Mouse (Mus musculus): Measurements from ENCODE around the gene Nrp2. TPM values are rescaled to one million over a fixed set of nuclear protein-coding genes. Genes with fewer than 3 reads are reported as not detected.

The Nrp2 gene
- polyA plus RNA-seq, 1 experiment from 2014 or later: 11.2 TPM

- H3K4me3 ChIP-seq (ENCODE audit: low read length): no peak overlapping the region
- ATAC-seq (ENCODE audit: low FRiP score, low TSS enrichment): peak; percentile 89
- no peak overlapping the region for H3K9ac ChIP-seq (replicated peaks; ENCODE audit: low read length)
- H3K4me2 ChIP-seq (replicated peaks; ENCODE audit: low read depth, low read length): no peak overlapping the region
- H3K36me3 ChIP-seq (ENCODE audit: insufficient read depth, low read length): no peaks in the 10 kb centered on the region
- peaks cover 17% of the 10 kb centered on the region; the same call in 1 of the 2 replicates for H3K4me1 ChIP-seq (ENCODE audit: insufficient read depth, low read length)
- no peaks in the 10 kb centered on the region for H3K9me3 ChIP-seq (ENCODE audit: low read length)
- no peaks in the 10 kb centered on the region for H3K27me3 ChIP-seq (ENCODE audit: insufficient read depth, low read length)
- WGBS: 25% methylated on average over 10 of the region's 10 CpGs
- peak overlapping the region; percentile 67 for H3K27ac ChIP-seq (ENCODE audit: low read length)
These were observed 118.7 kb downstream of the Nrp2 start for GRCm38 (mm10) chr1:62821509-62822398.

GRCm38 (mm10) chr1:62823549-62824195, 120.6 kb downstream of the Nrp2 start:
- peaks cover 22% of the 10 kb centered on the region; the same call in 1 of the 2 replicates for H3K4me1 ChIP-seq (ENCODE audit: insufficient read depth, low read length)
- H3K4me3 ChIP-seq (ENCODE audit: low read length): no peak overlapping the region
- WGBS: 67% methylated on average over 6 of the region's 6 CpGs
- H3K27ac ChIP-seq (ENCODE audit: low read length): no peak overlapping the region
- H3K27me3 ChIP-seq (ENCODE audit: insufficient read depth, low read length): no peaks in the 10 kb centered on the region
- ATAC-seq (ENCODE audit: low FRiP score, low TSS enrichment): no peak
- no peaks in the 10 kb centered on the region for H3K36me3 ChIP-seq (ENCODE audit: insufficient read depth, low read length)
- no peak overlapping the region for H3K9ac ChIP-seq (replicated peaks; ENCODE audit: low read length)
- no peak overlapping the region for H3K4me2 ChIP-seq (replicated peaks; ENCODE audit: low read depth, low read length)
- no peaks in the 10 kb centered on the region for H3K9me3 ChIP-seq (ENCODE audit: low read length)

GRCm38 (mm10) chr1:62825822-62826765, 123.0 kb downstream of the Nrp2 start:
- Histone ChIP-seq H3K4me2 (replicated peaks; ENCODE audit: low read depth, low read length) (no peak overlapping the region), H3K27me3 (ENCODE audit: insufficient read depth, low read length) (no peaks in the 10 kb centered on the region), H3K9ac (replicated peaks; ENCODE audit: low read length) (no peak overlapping the region), H3K4me1 (ENCODE audit: insufficient read depth, low read length) (peaks cover 24% of the 10 kb centered on the region), H3K36me3 (ENCODE audit: insufficient read depth, low read length) (no peaks in the 10 kb centered on the region), H3K27ac (ENCODE audit: low read length) (no peak overlapping the region), H3K4me3 (ENCODE audit: low read length) (no peak overlapping the region), H3K9me3 (ENCODE audit: low read length) (no peaks in the 10 kb centered on the region)
- 79% methylated on average over 17 of the region's 17 CpGs for WGBS
- ATAC-seq (ENCODE audit: low FRiP score, low TSS enrichment): no peak

GRCm38 (mm10) chr1:62827316-62827715, 124.2 kb downstream of the Nrp2 start:
- peak overlapping the region; percentile 61; the same call in 1 of the 2 replicates for H3K27ac ChIP-seq (ENCODE audit: low read length)
- peak; percentile 55; the same call in 1 of the 2 replicates for ATAC-seq (ENCODE audit: low FRiP score, low TSS enrichment)
- no peaks in the 10 kb centered on the region for H3K27me3 ChIP-seq (ENCODE audit: insufficient read depth, low read length)
- H3K4me2 ChIP-seq (replicated peaks; ENCODE audit: low read depth, low read length): no peak overlapping the region
- no peaks in the 10 kb centered on the region for H3K36me3 ChIP-seq (ENCODE audit: insufficient read depth, low read length)
- 58% methylated on average over 10 of the region's 10 CpGs for WGBS
- H3K9ac ChIP-seq (replicated peaks; ENCODE audit: low read length): no peak overlapping the region
- no peaks in the 10 kb centered on the region for H3K9me3 ChIP-seq (ENCODE audit: low read length)
- no peak overlapping the region for H3K4me3 ChIP-seq (ENCODE audit: low read length)
- H3K4me1 ChIP-seq (ENCODE audit: insufficient read depth, low read length): peaks cover 14% of the 10 kb centered on the region

- Histone ChIP-seq H3K9ac (replicated peaks; ENCODE audit: low read length) (no peak overlapping the region), H3K27ac (ENCODE audit: low read length) (peak overlapping the region; percentile 61; the same call in 1 of the 2 replicates), H3K27me3 (ENCODE audit: insufficient read depth, low read length) (no peaks in the 10 kb centered on the region), H3K4me3 (ENCODE audit: low read length) (no peak overlapping the region), H3K36me3 (ENCODE audit: insufficient read depth, low read length) (no peaks in the 10 kb centered on the region), H3K4me1 (ENCODE audit: insufficient read depth, low read length) (peaks cover 8% of the 10 kb centered on the region), H3K9me3 (ENCODE audit: low read length) (no peaks in the 10 kb centered on the region), H3K4me2 (replicated peaks; ENCODE audit: low read depth, low read length) (no peak overlapping the region)
- 37% methylated on average over 4 of the region's 4 CpGs for WGBS
- ATAC-seq (ENCODE audit: low FRiP score, low TSS enrichment): no peak
These were observed 125.1 kb downstream of the Nrp2 start for GRCm38 (mm10) chr1:62828156-62828555.

GRCm38 (mm10) chr1:62829690-62830417, 126.8 kb downstream of the Nrp2 start:
- Histone ChIP-seq H3K4me3 (ENCODE audit: low read length) (no peak overlapping the region), H3K9ac (replicated peaks; ENCODE audit: low read length) (no peak overlapping the region), H3K4me1 (ENCODE audit: insufficient read depth, low read length) (peaks cover 7% of the 10 kb centered on the region), H3K9me3 (ENCODE audit: low read length) (peaks cover 4% of the 10 kb centered on the region; the same call in 1 of the 2 replicates), H3K27me3 (ENCODE audit: insufficient read depth, low read length) (no peaks in the 10 kb centered on the region), H3K27ac (ENCODE audit: low read length) (no peak overlapping the region), H3K36me3 (ENCODE audit: insufficient read depth, low read length) (no peaks in the 10 kb centered on the region), H3K4me2 (replicated peaks; ENCODE audit: low read depth, low read length) (no peak overlapping the region)
- ATAC-seq (ENCODE audit: low FRiP score, low TSS enrichment): peak; percentile 49; the same call in 1 of the 2 replicates
- 68% methylated on average over 4 of the region's 4 CpGs for WGBS

- 52% methylated on average over 7 of the region's 7 CpGs for WGBS
- Histone ChIP-seq H3K4me3 (ENCODE audit: low read length) (no peak overlapping the region), H3K27ac (ENCODE audit: low read length) (no peak overlapping the region), H3K36me3 (ENCODE audit: insufficient read depth, low read length) (no peaks in the 10 kb centered on the region), H3K4me2 (replicated peaks; ENCODE audit: low read depth, low read length) (no peak overlapping the region), H3K9ac (replicated peaks; ENCODE audit: low read length) (no peak overlapping the region), H3K27me3 (ENCODE audit: insufficient read depth, low read length) (no peaks in the 10 kb centered on the region), H3K9me3 (ENCODE audit: low read length) (peaks cover 4% of the 10 kb centered on the region; the same call in 1 of the 2 replicates), H3K4me1 (ENCODE audit: insufficient read depth, low read length) (peaks cover 7% of the 10 kb centered on the region)
- no peak for ATAC-seq (ENCODE audit: low FRiP score, low TSS enrichment)
These were observed 127.3 kb downstream of the Nrp2 start for GRCm38 (mm10) chr1:62830418-62830769.

- Histone ChIP-seq H3K9me3 (ENCODE audit: low read length) (peaks cover 4% of the 10 kb centered on the region; the same call in 1 of the 2 replicates), H3K4me2 (replicated peaks; ENCODE audit: low read depth, low read length) (no peak overlapping the region), H3K36me3 (ENCODE audit: insufficient read depth, low read length) (no peaks in the 10 kb centered on the region), H3K27ac (ENCODE audit: low read length) (no peak overlapping the region), H3K4me1 (ENCODE audit: insufficient read depth, low read length) (peaks cover 7% of the 10 kb centered on the region), H3K27me3 (ENCODE audit: insufficient read depth, low read length) (no peaks in the 10 kb centered on the region), H3K9ac (replicated peaks; ENCODE audit: low read length) (no peak overlapping the region), H3K4me3 (ENCODE audit: low read length) (no peak overlapping the region)
- 78% methylated on average over 6 of the region's 6 CpGs for WGBS
- no peak for ATAC-seq (ENCODE audit: low FRiP score, low TSS enrichment)
These were observed 128.8 kb downstream of the Nrp2 start for GRCm38 (mm10) chr1:62831725-62832455.
